Mouse (Mus musculus) MEL (cell line): Measurements from ENCODE around the gene Ift57.

Source experiments
- CHD1 ChIP-seq: IDR thresholded peaks from 2 replicates; pipeline ENCODE4 v1.6.1; 2012; ENCODE audit warnings: low read depth, mild to moderate bottlenecking, inconsistent platforms, low read length, improper control_type of control experiment
- CTCF ChIP-seq, 3 experiments: IDR thresholded peaks in 2 of 3; conservative IDR thresholded peaks in 1 of 3; 2 replicates each; pipeline ENCODE4 v1.5.1; 2011 to 2012; ENCODE audit warnings: low read length in 3 of 3, low read depth in 2 of 3, mild to moderate bottlenecking in 2 of 3, improper control_type of control experiment in 1 of 3, inconsistent platforms in 1 of 3, mixed read lengths in 1 of 3, moderate library complexity in 1 of 3; ENCODE audit not compliant: control insufficient read depth in 1 of 3, insufficient read depth in 1 of 3, poor library complexity in 1 of 3, severe bottlenecking in 1 of 3
- EP300 ChIP-seq, 2 experiments: IDR thresholded peaks; 2 replicates each; pipeline ENCODE4 v1.6.1; 2011; ENCODE audit warnings: improper control_type of control experiment in 2 of 2, low read length in 2 of 2, low read depth in 1 of 2, mild to moderate bottlenecking in 1 of 2
- GATA1 ChIP-seq: IDR thresholded peaks from 2 replicates; pipeline ENCODE4 v1.6.1; 2011; ENCODE audit warnings: low read depth, low read length, improper control_type of control experiment
- HCFC1 ChIP-seq: IDR thresholded peaks from 2 replicates; pipeline ENCODE4 v1.6.1; 2012; ENCODE audit warnings: low read depth, mild to moderate bottlenecking, inconsistent platforms, low read length, improper control_type of control experiment, moderate library complexity
- JUND ChIP-seq: IDR thresholded peaks from 2 replicates; pipeline ENCODE4 v1.6.1; 2011; ENCODE audit warnings: low read depth, mild to moderate bottlenecking, improper control_type of control experiment, low read length
- MEF2A ChIP-seq: IDR thresholded peaks from 2 replicates; pipeline ENCODE4 v1.6.1; 2014; ENCODE audit warnings: low read depth, mild to moderate bottlenecking, inconsistent platforms, low read length, improper control_type of control experiment; ENCODE audit not compliant: poor library complexity, insufficient replicate concordance, severe bottlenecking; ENCODE audit errors: extremely low read depth
- MYB ChIP-seq: IDR thresholded peaks from 2 replicates; pipeline ENCODE4 v1.6.1; 2011; ENCODE audit warnings: mild to moderate bottlenecking, low read depth, low read length, improper control_type of control experiment
- MYC ChIP-seq: IDR thresholded peaks from 2 replicates; pipeline ENCODE4 v1.6.1; 2011; ENCODE audit warnings: low read depth, mild to moderate bottlenecking, low read length, improper control_type of control experiment, moderate library complexity
- POLR2A ChIP-seq, 2 experiments: IDR thresholded peaks; 2 replicates each; pipeline ENCODE4 v1.6.1; 2011 to 2012; ENCODE audit warnings: low read length in 2 of 2, mild to moderate bottlenecking in 2 of 2, control low read depth in 1 of 2, improper control_type of control experiment in 1 of 2, low read depth in 1 of 2, moderate library complexity in 1 of 2; ENCODE audit not compliant: control insufficient read depth in 1 of 2, insufficient read depth in 1 of 2, poor library complexity in 1 of 2
- RAD21 ChIP-seq: IDR thresholded peaks from 2 replicates; pipeline ENCODE4 v1.6.1; 2011; ENCODE audit warnings: mild to moderate bottlenecking, low read depth, low read length, improper control_type of control experiment
- SIN3A ChIP-seq: IDR thresholded peaks from 2 replicates; pipeline ENCODE4 v1.6.1; 2012; ENCODE audit warnings: low read length, improper control_type of control experiment, inconsistent platforms
- USF2 ChIP-seq, 2 experiments: IDR thresholded peaks; 2 replicates each; pipeline ENCODE4 v1.6.1; 2011 to 2012; ENCODE audit warnings: improper control_type of control experiment in 2 of 2, low read length in 2 of 2, borderline replicate concordance in 1 of 2, inconsistent platforms in 1 of 2, low read depth in 1 of 2, mild to moderate bottlenecking in 1 of 2; ENCODE audit not compliant: insufficient read depth in 1 of 2

GRCm38 (mm10) chr16:49726216-49726615 is 27.2 kb downstream of the Ift57 start:
- TF ChIP-seq EP300 (IDR thresholded peaks at IDR 0.05; ENCODE audit: low read depth in 1 of 2, low read length in 2 of 2): no peak
- no peak for TF ChIP-seq CHD1
- TF ChIP-seq HCFC1: no peak
- TF ChIP-seq MYC: no peak
- no peak for TF ChIP-seq CTCF (IDR thresholded peaks at IDR 0.05 in 2 of 3, conservative IDR thresholded peaks at IDR 0.05 in 1 of 3; ENCODE audit: control insufficient read depth in 1 of 3, insufficient read depth in 1 of 3, low read depth in 2 of 3, low read length in 3 of 3, poor library complexity in 1 of 3, severe bottlenecking in 1 of 3)
- TF ChIP-seq POLR2A (IDR thresholded peaks at IDR 0.05; ENCODE audit: control insufficient read depth in 1 of 2, insufficient read depth in 1 of 2, low read depth in 1 of 2, low read length in 2 of 2, poor library complexity in 1 of 2): no peak
- no peak for TF ChIP-seq GATA1
- TF ChIP-seq RAD21: no peak
- no peak for TF ChIP-seq SIN3A
- no peak for TF ChIP-seq USF2 (IDR thresholded peaks at IDR 0.05; ENCODE audit: borderline replicate concordance in 1 of 2, insufficient read depth in 1 of 2, low read depth in 1 of 2, low read length in 2 of 2)
- TF ChIP-seq JUND: no peak
- TF ChIP-seq MEF2A: no peak
- TF ChIP-seq MYB: no peak
